ENCODE assay signal across 8 mouse cellular contexts in the genomic region with DNA sequence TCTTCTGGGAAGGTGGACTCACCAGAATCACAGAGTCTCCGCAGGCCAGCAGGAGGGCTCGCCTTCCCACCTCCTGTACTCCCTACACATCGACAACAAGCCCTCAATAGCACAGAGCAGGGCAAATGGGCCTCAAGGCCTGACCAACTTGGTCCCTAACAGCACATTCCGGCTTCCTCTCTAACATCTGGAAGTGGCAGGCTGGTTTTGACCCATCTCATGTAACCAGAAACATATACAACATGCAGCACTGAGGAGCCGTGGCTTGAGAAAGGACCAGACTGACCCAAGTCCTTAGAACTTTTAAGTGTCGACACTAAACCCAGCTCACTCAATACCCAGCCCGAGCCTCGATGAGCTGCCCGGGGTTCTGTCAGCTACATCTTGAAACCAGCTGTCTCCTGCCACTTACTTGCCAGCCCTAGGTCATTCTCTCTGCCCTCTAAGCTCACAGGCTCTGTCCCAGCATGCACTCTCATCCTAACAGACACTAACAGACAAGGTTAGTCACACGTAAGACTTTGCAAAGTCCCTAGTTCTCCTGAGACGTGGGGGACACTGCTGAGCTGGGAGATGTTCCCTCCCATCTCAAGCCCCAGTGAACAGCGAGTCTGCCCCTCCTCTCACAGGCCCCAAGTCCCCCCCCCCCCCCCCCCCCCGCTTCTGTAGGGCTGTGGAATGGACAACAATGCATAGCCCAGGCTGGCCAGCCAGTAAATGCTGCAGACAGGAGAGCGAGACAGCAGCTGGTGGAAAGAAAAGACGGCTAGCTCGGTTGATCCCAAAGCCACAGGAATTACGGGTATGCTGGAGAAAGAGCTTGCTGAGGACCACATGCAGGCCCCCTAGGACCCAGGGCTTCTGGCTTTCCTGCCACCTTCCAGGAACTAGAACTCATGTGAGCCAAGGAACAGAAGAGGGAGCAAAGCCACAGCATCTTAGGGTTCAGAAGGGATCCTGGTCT. TPM values are rescaled to one million over a fixed set of nuclear protein-coding genes. Genes with fewer than 3 reads are reported as not detected.
DNase-seq lines count a peak whose midpoint lies in the region; ATAC-seq and TF ChIP-seq lines count a peak whose summit lies in the region.

No protein-coding gene starts in this region.

- WGBS in lung, embryonic 16.5 days: 11% methylated on average over 16 of the region's 17 CpGs
- WGBS in embryonic facial prominence, embryonic 13.5 days: 5% methylated on average over 17 of the region's 17 CpGs
- WGBS in limb, embryonic 10.5 days: 16% methylated on average over 16 of the region's 17 CpGs
- 46% methylated on average over 17 of the region's 17 CpGs for WGBS in small intestine, adult 2 months

- H3K4me3 ChIP-seq in lung, embryonic 16.5 days (ENCODE audit: low read length): 0 out of 2 replicates have a peak overlapping the region, but pooled peaks have one; percentile 10
- peak overlapping the region; percentile 9 for H3K4me3 ChIP-seq in embryonic facial prominence, embryonic 13.5 days
- H3K4me3 ChIP-seq in limb, embryonic 10.5 days: peak overlapping the region; percentile 28
- H3K4me3 ChIP-seq in small intestine, adult 2 months (ENCODE audit: low read depth, low read length): no peak overlapping the region

- H3K4me1 ChIP-seq in lung, embryonic 16.5 days (replicated peaks; ENCODE audit: control insufficient read depth, insufficient read depth, low read length): peaks cover 91% of the 10 kb centered on the region
- H3K4me1 ChIP-seq in embryonic facial prominence, embryonic 13.5 days: peaks cover 94% of the 10 kb centered on the region
- peaks cover 90% of the 10 kb centered on the region for H3K4me1 ChIP-seq in limb, embryonic 10.5 days
- H3K4me1 ChIP-seq in small intestine, adult 2 months (ENCODE audit: control insufficient read depth, insufficient read depth, insufficient read length, low read length): peaks cover 43% of the 10 kb centered on the region

- ATAC-seq in lung, embryonic 16.5 days (ENCODE audit: low read depth): no peak
- ATAC-seq in embryonic facial prominence, embryonic 13.5 days (ENCODE audit: insufficient number of reproducible peaks, insufficient read depth, low FRiP score, low TSS enrichment, low read depth): no peak; the same call in 1 of the 2 replicates
- no peak for ATAC-seq in megakaryocyte progenitor cell, adult 5-6 weeks (replicated peaks; ENCODE audit: poor library complexity)

- no peaks in the 10 kb centered on the region; the same call in 1 of the 2 replicates for H3K36me3 ChIP-seq in lung, embryonic 16.5 days (ENCODE audit: control insufficient read depth, insufficient read depth, low read length)
- 0 out of 2 replicates have a peak, but pooled peaks cover 8% of the 10 kb centered on the region for H3K36me3 ChIP-seq in embryonic facial prominence, embryonic 13.5 days
- H3K36me3 ChIP-seq in limb, embryonic 10.5 days: no peaks in the 10 kb centered on the region
- H3K36me3 ChIP-seq in small intestine, adult 2 months (ENCODE audit: control insufficient read depth, insufficient read depth, low read length): no peaks in the 10 kb centered on the region

- peak overlapping the region; percentile 99 for H3K27ac ChIP-seq in lung, embryonic 16.5 days (ENCODE audit: low read length)
- H3K27ac ChIP-seq in embryonic facial prominence, embryonic 13.5 days: peak overlapping the region; percentile 97
- peak overlapping the region; percentile 83 for H3K27ac ChIP-seq in limb, embryonic 10.5 days
- peak overlapping the region; percentile 80 for H3K27ac ChIP-seq in small intestine, adult 2 months (ENCODE audit: insufficient read depth, low read depth, low read length)

- H3K4me2 ChIP-seq in lung, embryonic 16.5 days (ENCODE audit: low read depth, low read length): peak overlapping the region; percentile 44
- peak overlapping the region; percentile 52 for H3K4me2 ChIP-seq in embryonic facial prominence, embryonic 13.5 days

- DNase-seq in lung, adult 18-20 months: no peak
- no peak for DNase-seq in limb, embryonic 10.5 days (ENCODE audit: low spot score)
- no peak for DNase-seq in layer of hippocampus, postnatal 10 days (ENCODE audit: low spot score in 2 of 2)
- no peak for DNase-seq in gastrocnemius, postnatal 10 days

- H3K27me3 ChIP-seq in lung, embryonic 16.5 days (ENCODE audit: control insufficient read depth, insufficient read depth, low read depth, low read length): no peaks in the 10 kb centered on the region
- no peaks in the 10 kb centered on the region for H3K27me3 ChIP-seq in embryonic facial prominence, embryonic 13.5 days
- no peaks in the 10 kb centered on the region for H3K27me3 ChIP-seq in limb, embryonic 10.5 days (ENCODE audit: low read depth, poor library complexity, severe bottlenecking)
- H3K27me3 ChIP-seq in small intestine, adult 2 months (ENCODE audit: control insufficient read depth, insufficient read depth, low read length): no peaks in the 10 kb centered on the region

- peak overlapping the region; percentile 48 for H3K9ac ChIP-seq in lung, embryonic 16.5 days (ENCODE audit: low read length)
- peak overlapping the region; percentile 54 for H3K9ac ChIP-seq in embryonic facial prominence, embryonic 13.5 days

- TF ChIP-seq CTCF in small intestine, adult 2 months (IDR thresholded peaks at IDR 0.05; ENCODE audit: extremely low read depth, insufficient read length, insufficient replicate concordance, low read depth, low read length): no peak

- no peak for TF ChIP-seq POLR2A in small intestine, adult 2 months (IDR thresholded peaks at IDR 0.05; ENCODE audit: low read depth, low read length)

- no peaks in the 10 kb centered on the region for H3K9me3 ChIP-seq in lung, embryonic 16.5 days (ENCODE audit: control insufficient read depth, low read length)
- no peaks in the 10 kb centered on the region for H3K9me3 ChIP-seq in embryonic facial prominence, embryonic 13.5 days
- H3K9me3 ChIP-seq in limb, embryonic 10.5 days (replicated peaks): no peaks in the 10 kb centered on the region

RNA-seq across cellular contexts. Expression of gene Ski, which starts 48.3 kb away (rescaled TPM):
- polyA plus RNA-seq in lung, embryonic 16.5 days (2015; fragmentation: Nextera tagmentation; extraction: Ambion mirVana): 15.8 and 16.7 TPM in 2 replicates
- polyA plus RNA-seq in embryonic facial prominence, embryonic 13.5 days (2015; fragmentation: Nextera tagmentation; extraction: Ambion mirVana): 21.5 and 24.9 TPM in 2 replicates
- polyA plus RNA-seq in limb, embryonic 10.5 days (2016; fragmentation: Nextera tagmentation; extraction: Ambion mirVana): 9.6 and 10.6 TPM in 2 replicates
- 27.8 and 48.0 TPM in 2 replicates for polyA plus RNA-seq in small intestine, adult 2 months (2012; rRNA removed)
- total RNA-seq in layer of hippocampus, postnatal 10 days (2021): 100 to 1,000 TPM; 118 TPM
- 16.9 and 19.7 TPM in 2 replicates for total RNA-seq in megakaryocyte progenitor cell, adult 5-6 weeks (2015)
- 5.0 and 5.7 TPM in 2 replicates for total RNA-seq in megakaryocyte progenitor cell, adult 5-6 weeks (2017)
- total RNA-seq in gastrocnemius, postnatal 10 days (2021): 10 to 100 TPM; 68.1 to 79.6 TPM
